Mouse (Mus musculus) intestine, embryonic 14.5 days (tissue): ENCODE results near the gene Prrt1. TPM values are rescaled to one million over a fixed set of nuclear protein-coding genes. Genes with fewer than 3 reads are reported as not detected.

Experiments used
- ATAC-seq: fragments of 200-750 bp; cut with Nextera tagmentation; replicated peaks from 2 replicates; pipeline ENCODE4 v1.8.0; 2017; ENCODE audit warnings: low read depth, moderate number of reproducible peaks, moderate TSS enrichment, moderate library complexity; ENCODE audit not compliant: low FRiP score, low TSS enrichment
- DNase-seq: peaks from one replicate; pipeline ENCODE4 v3.0.0-alpha.2; 2018; ENCODE audit warnings: low spot score
- H3K27ac ChIP-seq: fragments of 300-500 bp; sonication (generic); 2 replicates; pipeline ENCODE4 v1.5.1; 2014; ENCODE audit warnings: low read depth, mild to moderate bottlenecking, control low read depth
- H3K27me3 ChIP-seq: fragments of 300-500 bp; sonication (generic); replicated peaks from 2 replicates; pipeline ENCODE4 v1.6.1; 2014; ENCODE audit warnings: low read length, control low read depth; ENCODE audit not compliant: control insufficient read depth, insufficient read depth
- H3K36me3 ChIP-seq: fragments of 300-500 bp; sonication (generic); 2 replicates; pipeline ENCODE4 v1.6.1; 2014; ENCODE audit warnings: low read length, control low read depth; ENCODE audit not compliant: control insufficient read depth, insufficient read depth
- H3K4me1 ChIP-seq: fragments of 300-500 bp; sonication (generic); replicated peaks from 2 replicates; pipeline ENCODE4 v1.6.1; 2014; ENCODE audit warnings: low read length, control low read depth, mixed read lengths; ENCODE audit not compliant: control insufficient read depth, insufficient read depth
- H3K4me2 ChIP-seq: fragments of 300-500 bp; sonication (generic); 2 replicates; pipeline ENCODE4 v1.6.1; 2014; ENCODE audit warnings: low read length
- H3K4me3 ChIP-seq: fragments of 300-500 bp; sonication (generic); 2 replicates; pipeline ENCODE4 v1.5.1; 2014; ENCODE audit warnings: low read depth, low read length, control low read depth, mixed read lengths
- H3K9ac ChIP-seq: fragments of 300-500 bp; sonication (generic); 2 replicates; pipeline ENCODE4 v1.6.1; 2014; ENCODE audit warnings: mild to moderate bottlenecking, low read length
- H3K9me3 ChIP-seq: fragments of 300-500 bp; sonication (generic); 2 replicates; pipeline ENCODE4 v1.6.1; 2016; ENCODE audit warnings: low read length, control low read depth; ENCODE audit not compliant: control insufficient read depth
- WGBS: fragments of 180-500 bp; shearing (Covaris S2); extraction: QIAGEN DNeasy Blood & Tissue Kit; methylation state at CpG from one replicate; pipeline ENCODE4 v1.1.7; 2014; 5-methylcytosine and 5-hydroxymethylcytosine counted together
- polyA plus RNA-seq: library from polyadenylated mRNA; unstranded; fragments of >200 nt; fragmentation: Nextera tagmentation; extraction: Ambion mirVana; gene quantifications from 2 replicates; pipeline ENCODE4 v1.2.1, GENCODE M21; 2014

The Prrt1 gene
- polyA plus RNA-seq, 1 experiment from 2014 or later, result 0.53 TPM

GRCm38 (mm10) chr17:34592581-34593549 lies 36.5 kb upstream of the Prrt1 start:
- Histone ChIP-seq H3K9me3 (no peaks in the 10 kb centered on the region), H3K4me2 (peak overlapping the region; percentile 98), H3K27ac (peak overlapping the region; percentile 95), H3K4me1 (peaks cover 57% of the 10 kb centered on the region), H3K27me3 (no peaks in the 10 kb centered on the region), H3K36me3 (peaks cover 24% of the 10 kb centered on the region), H3K9ac (peak overlapping the region; percentile 91), H3K4me3 (peak overlapping the region; percentile 83)
- WGBS, result 1% methylated on average over 27 of the region's 32 CpGs
- ATAC-seq (peak; percentile 17; the same call in 1 of the 2 replicates), DNase-seq (peak; percentile 77)

- DNase-seq (no peak), ATAC-seq (no peak)
- H3K27ac ChIP-seq, result peak overlapping the region; percentile 95; the same call in 1 of the 2 replicates
- no peaks in the 10 kb centered on the region for H3K9me3 ChIP-seq
- 32% methylated on average over 31 of the region's 34 CpGs for WGBS
- peaks cover 24% of the 10 kb centered on the region for H3K36me3 ChIP-seq
- no peaks in the 10 kb centered on the region for H3K27me3 ChIP-seq
- peak overlapping the region; percentile 98 for H3K4me2 ChIP-seq
- peak overlapping the region; percentile 83 for H3K4me3 ChIP-seq
- peak overlapping the region; percentile 91 for H3K9ac ChIP-seq
- H3K4me1 ChIP-seq, result peaks cover 56% of the 10 kb centered on the region
Observed at GRCm38 (mm10) chr17:34593752-34594525, 35.4 kb upstream of the Prrt1 start.

- H3K27me3 ChIP-seq, result no peaks in the 10 kb centered on the region
- DNase-seq, result no peak
- no peak overlapping the region for H3K4me2 ChIP-seq
- no peaks in the 10 kb centered on the region for H3K9me3 ChIP-seq
- no peak for ATAC-seq
- no peak overlapping the region for H3K9ac ChIP-seq
- no peak overlapping the region for H3K4me3 ChIP-seq
- no peak overlapping the region for H3K27ac ChIP-seq
- WGBS, result 60% methylated on average over 8 of the region's 8 CpGs
- peaks cover 35% of the 10 kb centered on the region for H3K36me3 ChIP-seq
- peaks cover 34% of the 10 kb centered on the region for H3K4me1 ChIP-seq
Observed at GRCm38 (mm10) chr17:34596098-34596497, 33.2 kb upstream of the Prrt1 start.

GRCm38 (mm10) chr17:34597566-34598095 lies 31.7 kb upstream of the Prrt1 start, which contains the start of gene Ager:
Gene Ager, plus strand, starts transcription at chr17:34597862.
- Histone ChIP-seq H3K9me3 (no peaks in the 10 kb centered on the region), H3K36me3 (peaks cover 42% of the 10 kb centered on the region), H3K4me1 (peaks cover 36% of the 10 kb centered on the region), H3K9ac (no peak within 1 kb of the TSS), H3K27me3 (no peaks in the 10 kb centered on the region), H3K4me2 (no peak within 1 kb of the TSS), H3K27ac (no peak within 1 kb of the TSS), H3K4me3 (no peak within 1 kb of the TSS)
- no peak for DNase-seq
- 18% methylated on average over 6 of the region's 6 CpGs for WGBS
- no peak for ATAC-seq

- Histone ChIP-seq H3K27me3 (no peaks in the 10 kb centered on the region), H3K4me2 (no peak overlapping the region), H3K4me3 (no peak overlapping the region), H3K27ac (no peak overlapping the region), H3K9me3 (no peaks in the 10 kb centered on the region), H3K4me1 (peaks cover 31% of the 10 kb centered on the region), H3K36me3 (peaks cover 35% of the 10 kb centered on the region), H3K9ac (no peak overlapping the region)
- WGBS, result 76% methylated on average over 9 of the region's 9 CpGs
- no peak for ATAC-seq
- no peak for DNase-seq
Observed at GRCm38 (mm10) chr17:34599891-34600290, 29.4 kb upstream of the Prrt1 start.

GRCm38 (mm10) chr17:34601796-34602195 lies 27.5 kb upstream of the Prrt1 start:
- Histone ChIP-seq H3K27ac (no peak overlapping the region), H3K9ac (no peak overlapping the region), H3K36me3 (peaks cover 19% of the 10 kb centered on the region), H3K9me3 (no peaks in the 10 kb centered on the region), H3K27me3 (no peaks in the 10 kb centered on the region), H3K4me2 (no peak overlapping the region), H3K4me1 (peaks cover 38% of the 10 kb centered on the region), H3K4me3 (no peak overlapping the region)
- DNase-seq, result no peak
- 80% methylated on average over 12 of the region's 12 CpGs for WGBS
- ATAC-seq, result no peak

- peak; percentile 98 for DNase-seq
Observed at GRCm38 (mm10) chr17:34603375-34604060, 25.8 kb upstream of the Prrt1 start, which contains the start of gene Rnf5. Gene Rnf5, minus strand, starts transcription at chr17:34603690.

GRCm38 (mm10) chr17:34604061-34604508 lies 25.2 kb upstream of the Prrt1 start, which contains the start of gene Agpat1:
Gene Agpat1, plus strand, starts transcription at chr17:34604262.
- H3K9me3 ChIP-seq, result no peaks in the 10 kb centered on the region
- H3K27me3 ChIP-seq, result no peaks in the 10 kb centered on the region
- WGBS, result under 1% methylated on average over 34 of the region's 35 CpGs
- H3K36me3 ChIP-seq, result peaks cover 24% of the 10 kb centered on the region
- H3K9ac ChIP-seq, result peak within 1 kb of the TSS; percentile 86
- ATAC-seq (peak; percentile 88), DNase-seq (peak; percentile 98)
- peaks cover 33% of the 10 kb centered on the region for H3K4me1 ChIP-seq
- H3K4me3 ChIP-seq, result peak within 1 kb of the TSS; percentile 97
- H3K4me2 ChIP-seq, result peak within 1 kb of the TSS; percentile 94
- H3K27ac ChIP-seq, result peak within 1 kb of the TSS; percentile 90

More at GRCm38 (mm10) chr17:34603375-34604060, 25.8 kb upstream of the Prrt1 start, which contains the start of gene Rnf5:
- Histone ChIP-seq H3K9ac (peak within 1 kb of the TSS; percentile 86), H3K4me3 (peak within 1 kb of the TSS; percentile 97), H3K27me3 (no peaks in the 10 kb centered on the region), H3K9me3 (no peaks in the 10 kb centered on the region), H3K27ac (peak within 1 kb of the TSS; percentile 90), H3K36me3 (peaks cover 24% of the 10 kb centered on the region), H3K4me2 (peak within 1 kb of the TSS; percentile 94), H3K4me1 (peaks cover 35% of the 10 kb centered on the region)
- under 1% methylated on average over 30 of the region's 30 CpGs for WGBS
- ATAC-seq, result peak; percentile 98
